Mouse (Mus musculus) megakaryocyte, embryonic 14.5 days (primary cell): Measurements from ENCODE around the gene Nenf.

Source experiments
- FLI1 ChIP-seq: IDR thresholded peaks from 2 replicates; pipeline ENCODE4 v1.6.1; 2012; ENCODE audit warnings: low read length, inconsistent platforms, mixed read lengths
- GATA1 ChIP-seq: IDR thresholded peaks from 3 replicates; pipeline ENCODE4 v1.6.1; 2012; ENCODE audit warnings: mixed read lengths, low read length, inconsistent platforms, borderline replicate concordance

GRCm38 (mm10) chr1:191317591-191318196 is at the start of gene Nenf:
- no peak for TF ChIP-seq GATA1
- no peak for TF ChIP-seq FLI1
